Mouse (Mus musculus): ENCODE data around the gene Zfpm1.

Zfpm1 gene

DNA sequence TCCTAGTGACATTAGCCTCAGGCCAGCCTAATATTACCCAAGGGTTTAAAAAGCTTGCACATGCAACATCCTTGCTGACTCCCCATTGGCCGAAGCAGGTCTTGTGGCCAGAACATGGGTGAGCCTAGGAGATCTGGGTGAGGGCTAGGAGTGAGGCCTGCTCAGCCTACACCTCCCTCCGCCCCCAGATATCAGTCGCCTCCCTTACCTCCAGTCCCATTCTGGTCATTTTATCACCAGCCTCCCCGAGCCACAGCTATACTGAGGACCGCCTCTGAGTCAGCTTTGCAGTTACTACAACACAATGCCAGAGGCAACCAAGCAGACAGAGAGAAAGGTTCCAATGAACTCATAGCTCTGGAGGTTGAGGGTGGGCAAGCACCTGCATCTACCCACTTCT lies 5.6 kb upstream of the Zfpm1 start:
- DNase-seq (ENCODE audit: low spot score): no peak

DNA sequence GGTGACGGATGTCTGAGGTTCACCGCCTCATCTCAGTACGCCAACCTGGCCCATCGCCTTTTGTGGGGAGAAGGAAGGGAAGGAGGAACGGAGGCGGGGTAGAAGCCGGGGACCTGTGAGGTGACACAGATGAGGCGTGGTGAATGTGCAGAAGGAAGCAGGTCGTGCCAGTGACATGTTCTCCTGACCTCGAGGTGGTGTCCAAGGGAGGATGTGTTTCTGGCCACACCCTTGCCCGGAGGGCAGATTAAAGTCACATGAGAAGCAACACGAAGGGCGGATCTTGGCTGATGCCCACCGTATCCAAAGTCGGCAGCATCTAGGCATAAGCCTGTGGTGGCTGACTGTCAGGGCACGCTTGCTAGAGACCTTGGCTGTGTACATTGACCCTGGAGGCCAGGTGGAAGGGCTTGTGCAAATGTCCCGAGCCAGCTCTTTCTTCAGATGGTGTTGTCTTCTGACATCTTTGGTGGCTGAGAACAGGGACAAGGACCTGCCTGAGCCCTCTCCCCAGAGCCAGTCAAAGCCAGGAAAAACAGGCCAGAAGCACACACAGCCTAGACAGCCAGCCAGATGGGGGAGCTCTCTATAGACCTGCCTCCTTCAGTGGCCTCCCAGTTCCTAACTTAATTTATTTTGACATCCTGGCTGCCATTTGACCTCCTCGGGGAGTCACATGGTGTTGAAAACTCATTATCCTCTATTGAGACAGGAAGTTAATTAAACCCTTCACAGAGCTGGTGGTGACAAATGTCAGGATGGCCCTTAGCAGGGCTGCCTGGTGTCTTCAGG lies 4.5 kb upstream of the Zfpm1 start:
- DNase-seq (ENCODE audit: low spot score): no peak

GRCm38 (mm10) chr8:122280156-122280555 lies 1.8 kb upstream of the Zfpm1 start:
- DNase-seq (ENCODE audit: low spot score): no peak

DNA sequence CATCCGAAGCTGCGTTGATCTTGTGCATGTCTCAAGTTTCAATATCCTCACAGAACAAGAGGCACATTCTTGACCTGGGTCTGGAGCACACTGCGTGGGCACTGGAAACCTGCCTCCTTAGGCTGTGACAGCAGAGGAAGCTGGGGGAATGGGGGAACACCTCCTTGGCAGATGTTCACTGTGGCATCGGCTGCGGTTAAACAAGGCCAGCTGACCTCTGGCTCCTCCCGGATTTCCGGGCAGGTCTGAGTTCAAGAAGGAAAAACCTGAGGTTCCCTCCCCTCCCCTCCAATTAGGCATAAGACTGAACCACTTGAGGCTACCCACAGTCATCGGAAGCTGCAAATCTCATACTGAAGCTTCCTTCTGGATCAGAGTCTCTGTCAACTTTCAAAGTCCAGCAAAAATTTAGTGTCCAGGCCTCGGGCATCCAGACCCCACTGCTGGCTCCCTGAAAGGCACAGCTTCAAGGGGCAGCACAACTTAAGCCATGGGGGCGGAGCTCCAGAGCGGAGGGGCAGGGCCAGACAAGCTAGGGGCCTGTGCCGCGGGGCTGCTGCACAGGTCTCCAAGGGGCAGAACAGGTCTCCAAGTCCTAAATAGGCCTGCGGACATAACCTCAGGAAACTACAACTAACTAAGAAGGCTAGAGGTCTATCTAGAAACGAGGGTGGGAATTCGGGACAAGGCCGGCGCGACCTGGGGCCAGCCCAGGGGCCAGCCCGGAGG lies 1.2 kb upstream of the Zfpm1 start:
- DNase-seq (ENCODE audit: low spot score): no peak

GRCm38 (mm10) chr8:122281317-122282034 lies 465 bp upstream of the Zfpm1 start:
- peak; percentile 99 for DNase-seq (ENCODE audit: low spot score)

- DNase-seq (ENCODE audit: low spot score): no peak
These were observed 787 bp downstream of the Zfpm1 start for GRCm38 (mm10) chr8:122282501-122283355.

DNA sequence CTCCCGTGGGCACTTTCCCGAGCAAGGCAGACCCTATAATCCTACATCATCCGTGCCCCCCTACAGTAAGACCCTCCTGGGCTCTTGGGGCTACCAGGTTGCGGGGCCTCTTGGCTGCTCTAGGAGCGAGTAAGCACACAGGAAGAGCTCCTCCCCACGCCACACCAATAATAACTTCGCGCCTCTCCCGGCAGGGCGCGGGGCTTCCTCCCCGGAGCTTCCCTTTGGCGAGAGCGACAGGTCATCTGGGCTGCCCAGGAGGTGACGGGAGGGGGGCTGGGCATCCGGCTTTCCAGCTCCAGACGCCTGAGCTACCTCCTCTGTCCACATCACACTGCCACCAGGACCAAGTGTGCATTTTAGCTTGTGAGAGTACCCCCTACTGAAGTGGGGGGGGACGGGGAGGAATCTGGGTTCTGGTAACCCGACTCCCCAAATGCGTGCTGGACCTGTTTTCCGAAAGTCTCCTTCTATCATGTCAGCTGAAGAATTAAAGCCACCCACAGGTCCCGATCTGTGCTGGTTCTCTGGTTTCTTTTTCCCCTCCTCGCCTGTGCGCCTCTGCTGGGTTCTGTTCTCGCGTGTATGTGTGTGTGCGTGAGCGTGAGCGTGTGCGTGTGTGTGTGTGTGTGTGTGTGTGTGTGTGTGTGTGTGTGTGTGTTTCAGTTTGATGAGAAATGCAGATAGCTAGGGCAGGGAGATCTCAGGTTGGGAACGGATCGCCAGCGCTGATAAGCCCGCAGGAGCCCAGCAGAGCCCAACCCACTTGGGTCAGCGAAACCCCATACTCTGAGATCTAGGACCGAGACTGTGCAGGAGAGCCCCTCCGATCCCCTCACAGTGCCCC lies 1.6 kb downstream of the Zfpm1 start:
- DNase-seq (ENCODE audit: low spot score): no peak

- DNase-seq (ENCODE audit: low spot score): no peak
These were observed 2.3 kb downstream of the Zfpm1 start for GRCm38 (mm10) chr8:122284203-122284658.

DNA sequence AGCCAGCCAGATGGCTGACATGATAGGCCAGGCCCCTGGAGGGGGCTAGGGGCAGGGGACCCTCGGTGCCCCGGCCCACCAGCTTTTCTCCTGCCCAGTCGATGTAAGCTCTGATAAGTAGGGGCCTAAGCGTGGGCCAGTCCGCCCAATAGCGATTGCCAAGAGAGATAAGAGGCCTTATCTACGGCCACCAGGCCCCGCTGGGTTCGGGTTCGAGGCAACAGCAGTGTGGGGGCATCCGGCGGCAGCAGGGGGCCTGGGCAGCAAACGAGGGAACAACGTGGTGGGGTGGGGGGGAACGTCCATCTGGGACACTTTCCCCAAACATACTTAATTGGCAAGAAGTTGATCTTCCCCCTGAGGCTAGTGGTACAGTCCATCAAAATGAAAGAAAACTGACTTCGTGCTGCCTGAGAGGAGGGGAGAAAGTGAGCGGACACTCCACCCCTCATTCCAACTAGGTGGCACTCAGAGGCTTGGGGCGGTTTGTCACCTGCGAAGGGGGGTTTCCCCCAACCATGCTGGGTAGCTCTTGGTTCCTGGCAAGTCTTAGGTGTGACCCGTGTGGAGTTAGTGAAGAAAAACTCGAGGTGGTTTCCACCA lies 2.8 kb downstream of the Zfpm1 start:
- DNase-seq (ENCODE audit: low spot score): no peak

GRCm38 (mm10) chr8:122285727-122286126 lies 3.8 kb downstream of the Zfpm1 start:
- no peak for DNase-seq (ENCODE audit: low spot score)

DNA sequence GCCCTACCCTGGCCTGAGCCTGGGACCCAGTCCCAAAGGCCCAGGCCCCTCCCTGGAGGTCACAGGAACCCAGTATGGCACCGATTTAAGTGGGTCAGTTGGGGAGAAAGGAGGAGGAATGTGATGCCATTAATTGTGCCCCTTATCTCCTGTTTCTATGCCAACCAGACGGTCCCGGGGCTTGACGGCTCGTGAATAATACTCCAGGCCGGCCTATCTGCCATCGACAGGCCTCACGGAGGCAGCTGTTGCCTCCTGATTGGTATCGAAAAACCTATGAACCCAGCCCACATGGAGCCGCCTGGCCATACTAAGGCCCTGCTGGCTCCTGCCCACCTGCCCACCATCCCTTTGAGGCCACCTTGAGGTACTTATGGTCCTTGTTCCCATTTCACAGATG lies 5.0 kb downstream of the Zfpm1 start:
- DNase-seq (ENCODE audit: low spot score): no peak

DNA sequence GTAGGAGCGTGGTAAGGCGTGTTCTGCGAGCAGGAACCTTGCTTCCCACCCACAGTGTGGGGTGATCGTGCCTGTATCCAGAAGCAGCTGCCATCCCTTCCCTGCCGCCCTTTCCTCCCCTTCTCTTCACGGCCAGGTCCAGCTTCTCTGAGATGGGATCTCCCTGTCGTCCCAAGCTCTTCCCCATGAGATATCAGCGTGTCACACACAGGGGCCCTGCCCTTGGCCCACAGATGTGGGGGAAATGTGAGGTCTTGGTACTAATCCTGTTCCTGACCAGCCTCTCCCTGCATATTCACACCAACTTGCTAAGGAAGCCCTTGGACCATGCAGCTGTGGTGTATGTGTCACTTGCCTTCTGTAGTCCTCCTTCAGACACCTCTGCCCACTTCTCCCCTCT lies 5.8 kb downstream of the Zfpm1 start:
- no peak for DNase-seq (ENCODE audit: low spot score)

GRCm38 (mm10) chr8:122288344-122288743 lies 6.4 kb downstream of the Zfpm1 start:
- DNase-seq (ENCODE audit: low spot score): no peak

DNA sequence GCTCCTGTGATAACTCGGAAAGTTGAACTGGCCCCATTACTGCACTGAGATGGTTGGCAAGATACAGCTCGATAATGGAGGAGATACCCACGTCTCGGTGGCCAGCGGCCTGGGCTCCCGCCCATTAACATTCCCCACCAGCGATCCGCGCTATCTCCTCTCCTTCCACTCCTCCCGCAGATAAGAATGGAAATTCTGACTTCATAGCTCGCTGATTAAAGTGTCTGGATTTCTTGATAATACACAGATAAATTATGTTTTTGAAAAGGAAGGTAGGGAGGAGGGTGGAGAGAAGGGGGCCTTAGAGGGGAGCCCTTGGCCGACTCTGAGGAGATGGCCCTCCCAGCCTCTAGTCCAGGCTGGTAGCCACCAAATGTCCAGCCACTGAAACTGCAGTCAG lies 9.1 kb downstream of the Zfpm1 start:
- no peak for DNase-seq (ENCODE audit: low spot score)

DNA sequence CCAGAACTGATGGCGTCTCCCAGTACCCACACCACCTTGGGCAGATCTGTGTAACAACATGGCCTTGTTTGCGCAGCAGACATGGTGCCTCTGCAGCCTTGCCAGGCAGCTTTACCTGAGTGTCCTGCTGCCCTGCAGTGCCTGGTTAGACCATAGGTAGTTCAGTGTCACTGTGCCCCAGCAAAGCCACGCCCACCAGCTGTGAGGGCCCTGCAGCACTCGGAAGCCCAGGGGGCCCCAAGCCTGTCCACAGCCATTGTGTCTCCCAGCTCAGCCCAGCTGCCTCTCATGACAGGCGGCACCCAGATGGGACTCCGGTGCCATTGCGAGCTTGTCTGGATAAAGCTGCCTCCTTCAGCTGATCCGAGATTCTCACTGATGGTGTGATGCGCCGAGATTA lies 9.6 kb downstream of the Zfpm1 start:
- no peak for DNase-seq (ENCODE audit: low spot score)

GRCm38 (mm10) chr8:122293484-122293883 lies 11.5 kb downstream of the Zfpm1 start:
- no peak for DNase-seq (ENCODE audit: low spot score)

DNA sequence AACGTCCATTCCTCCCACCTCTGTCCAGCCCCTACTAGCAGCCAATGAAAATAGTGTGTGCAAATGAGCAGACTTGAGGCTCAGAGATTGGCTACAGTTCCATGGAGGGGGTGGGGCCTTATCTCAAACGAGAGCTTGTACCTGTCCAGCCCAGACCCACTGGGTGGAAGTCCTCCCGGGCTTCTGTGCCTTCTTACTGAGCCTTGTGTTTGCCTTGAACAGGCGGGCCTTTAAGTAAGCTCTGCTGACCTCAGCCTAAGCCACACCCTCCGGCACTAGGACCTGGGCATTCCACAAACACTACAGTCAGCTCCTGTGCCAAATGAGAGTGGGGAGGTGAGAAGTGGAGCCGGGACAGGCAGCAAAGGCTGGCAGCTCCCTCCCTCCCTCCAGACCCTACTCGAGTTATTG lies 12.3 kb downstream of the Zfpm1 start:
- DNase-seq (ENCODE audit: low spot score): no peak

- no peak for DNase-seq (ENCODE audit: low spot score)
These were observed 13.4 kb downstream of the Zfpm1 start for GRCm38 (mm10) chr8:122295389-122295788.

- no peak for DNase-seq (ENCODE audit: low spot score)
These were observed 14.4 kb downstream of the Zfpm1 start for GRCm38 (mm10) chr8:122296173-122297001.

Data from ovary, postnatal 10 days (tissue).